Mouse (Mus musculus) B cell, adult 67 days (primary cell): Measurements from ENCODE around the gene Lyrm1. TPM values are rescaled to one million over a fixed set of nuclear protein-coding genes. Genes with fewer than 3 reads are reported as not detected.

Experiments used
- total RNA-seq, 2 experiments: library from RNA; stranded (reverse); gene quantifications; 4 replicates each; pipeline ENCODE4 v1.2.4; 2023

Gene Lyrm1
- total RNA-seq = 1 to 10 TPM; 3.5 to 5.7 TPM

GRCm38 (mm10) chr7:119895639-119896512 lies at the start of gene Lyrm1, which contains the start of gene Dcun1d3:
Lyrm1 (plus strand) TSS chr7:119895861.
Dcun1d3 (minus strand) TSS chr7:119896298.

Other genes with a start within 250 kb of the Lyrm1 start
- gene Acsm4, start 205.8 kb upstream of the Lyrm1 start, total RNA-seq = not detected
- gene Thumpd1, start 175.1 kb upstream of the Lyrm1 start, total RNA-seq = 10 to 100 TPM; 69.8 to 84.5 TPM
- not detected for gene Acsm3, start 134.9 kb upstream of the Lyrm1 start, total RNA-seq
- gene Rexo5, start 101.9 kb upstream of the Lyrm1 start, total RNA-seq = 1 to 10 TPM; 8.8 to 9.8 TPM
- gene Eri2, start 101.8 kb upstream of the Lyrm1 start, total RNA-seq = 1 to 10 TPM; 4.7 to 6.2 TPM
- gene Dcun1d3, start 437 bp downstream of the Lyrm1 start, total RNA-seq = 10 to 100 TPM; 14.8 to 16.5 TPM
- gene Dnah3, start 199.4 kb downstream of the Lyrm1 start, total RNA-seq = not detected
- under 1 TPM; 0.61 to 0.65 TPM for gene Tmem159, start 206.5 kb downstream of the Lyrm1 start, total RNA-seq
- not detected for gene Zp2, start 249.4 kb downstream of the Lyrm1 start, total RNA-seq